Mouse (Mus musculus) embryonic facial prominence, embryonic 14.5 days (tissue): ENCODE results near the gene Gm36176. TPM values are rescaled to one million over a fixed set of nuclear protein-coding genes. Genes with fewer than 3 reads are reported as not detected.

ENCODE experiments used
- ATAC-seq: fragments of 200-750 bp; cut with Nextera tagmentation; 2 replicates; pipeline ENCODE4 v1.8.0; 2017; ENCODE audit warnings: low read depth, moderate number of reproducible peaks, moderate TSS enrichment
- DNase-seq: peaks from one replicate; pipeline ENCODE4 v3.0.0-alpha.2; 2015; ENCODE audit warnings: low spot score
- H3K27ac ChIP-seq: fragments of 300-500 bp; sonication (generic); replicated peaks from 2 replicates; pipeline ENCODE4 v1.5.1; 2014; ENCODE audit warnings: low read depth, mild to moderate bottlenecking, low read length, moderate library complexity
- H3K27me3 ChIP-seq: fragments of 300-500 bp; sonication (generic); replicated peaks from 2 replicates; pipeline ENCODE4 v1.6.1; 2014; ENCODE audit warnings: low read length; ENCODE audit not compliant: control insufficient read depth, insufficient read depth
- H3K36me3 ChIP-seq: fragments of 300-500 bp; sonication (generic); 2 replicates; pipeline ENCODE4 v1.6.1; 2014; ENCODE audit warnings: low read length, mixed read lengths; ENCODE audit not compliant: control insufficient read depth, insufficient read depth
- H3K4me1 ChIP-seq: fragments of 300-500 bp; sonication (generic); 2 replicates; pipeline ENCODE4 v1.6.1; 2014; ENCODE audit warnings: antibody characterized with exemption, low read length; ENCODE audit not compliant: control insufficient read depth, insufficient read depth
- H3K4me2 ChIP-seq: fragments of 300-500 bp; sonication (generic); 2 replicates; pipeline ENCODE4 v1.6.1; 2014; ENCODE audit warnings: low read depth, mild to moderate bottlenecking, low read length, moderate library complexity, mixed read lengths
- H3K4me3 ChIP-seq: fragments of 300-500 bp; sonication (generic); 2 replicates; pipeline ENCODE4 v1.5.1; 2014; ENCODE audit warnings: low read depth, mild to moderate bottlenecking, low read length
- H3K9ac ChIP-seq: fragments of 300-500 bp; sonication (generic); 2 replicates; pipeline ENCODE4 v1.6.1; 2014; ENCODE audit warnings: low read depth, mild to moderate bottlenecking, low read length, moderate library complexity, mixed read lengths
- H3K9me3 ChIP-seq: fragments of 300-500 bp; sonication (generic); 2 replicates; pipeline ENCODE4 v1.6.1; 2016; ENCODE audit warnings: low read length; ENCODE audit not compliant: control insufficient read depth
- WGBS: fragments of 180-500 bp; shearing (Covaris S2); extraction: QIAGEN DNeasy Blood & Tissue Kit; methylation state at CpG from one replicate; pipeline ENCODE4 v1.1.7; 2014; 5-methylcytosine and 5-hydroxymethylcytosine counted together
- polyA plus RNA-seq: library from polyadenylated mRNA; unstranded; fragments of >200 nt; fragmentation: Nextera tagmentation; extraction: Ambion mirVana; gene quantifications from 2 replicates; pipeline ENCODE4 v1.2.1, GENCODE M21; 2014

Gm36176 gene
- polyA plus RNA-seq, 1 experiment from 2014 or later: not detected

DNA sequence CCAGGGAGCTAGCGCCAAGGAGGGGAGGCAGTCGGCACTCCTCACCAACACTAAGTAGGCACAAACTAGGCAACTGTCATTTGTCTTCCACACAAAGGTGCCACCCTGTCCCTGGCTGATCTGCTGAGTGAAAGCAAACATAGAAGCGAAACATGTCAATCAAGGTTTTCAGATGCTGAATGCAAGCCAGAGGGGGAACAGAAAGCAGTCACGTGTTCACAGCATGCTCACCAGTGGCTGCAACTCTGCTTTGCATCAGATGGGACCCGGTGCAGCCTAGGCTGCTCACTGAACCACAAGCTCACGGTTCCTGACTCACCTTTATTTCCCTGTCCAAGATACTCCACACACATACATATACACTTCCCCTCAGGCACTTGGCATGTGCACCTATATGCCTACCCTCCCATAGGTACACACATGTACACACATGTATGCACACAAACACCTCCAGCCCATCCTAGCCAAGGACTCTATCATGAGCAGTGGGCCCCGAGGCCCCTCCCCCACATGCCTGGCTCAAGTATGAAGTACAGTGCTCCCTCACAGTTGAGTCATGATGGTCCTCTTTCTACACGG lies 44.5 kb downstream of the Gm36176 start:
- no peaks in the 10 kb centered on the region for H3K27me3 ChIP-seq
- H3K27ac ChIP-seq: no peak overlapping the region
- no peak overlapping the region for H3K9ac ChIP-seq
- no peaks in the 10 kb centered on the region for H3K9me3 ChIP-seq
- H3K4me3 ChIP-seq: no peak overlapping the region
- WGBS: 84% methylated on average over 8 of the region's 8 CpGs
- no peaks in the 10 kb centered on the region for H3K4me1 ChIP-seq
- no peak overlapping the region for H3K4me2 ChIP-seq
- ATAC-seq: no peak
- DNase-seq: no peak
- no peaks in the 10 kb centered on the region for H3K36me3 ChIP-seq

DNA sequence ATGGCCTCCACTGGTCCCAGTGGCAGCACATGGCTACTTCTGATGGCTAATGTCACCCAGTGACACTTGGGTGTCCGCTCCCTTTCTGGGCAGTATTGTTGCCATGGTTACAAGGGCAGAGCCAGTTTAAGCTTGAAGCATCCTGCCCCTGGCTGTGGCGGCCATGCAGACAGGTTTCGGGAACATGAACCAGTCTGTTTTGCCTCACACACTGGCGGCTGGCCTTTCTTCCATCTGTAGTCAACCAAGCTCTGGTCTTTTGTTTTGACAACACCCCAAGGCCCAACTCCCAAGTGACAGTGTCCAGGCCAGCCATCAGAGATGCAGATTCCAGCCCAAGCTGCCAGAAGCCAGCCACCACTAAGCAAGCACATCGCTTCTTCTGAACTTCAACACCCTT lies 49.0 kb downstream of the Gm36176 start:
- Histone ChIP-seq H3K27ac (no peak overlapping the region), H3K4me1 (no peaks in the 10 kb centered on the region), H3K27me3 (no peaks in the 10 kb centered on the region), H3K4me2 (no peak overlapping the region), H3K9me3 (no peaks in the 10 kb centered on the region), H3K9ac (no peak overlapping the region), H3K36me3 (no peaks in the 10 kb centered on the region), H3K4me3 (no peak overlapping the region)
- DNase-seq: no peak
- ATAC-seq: no peak
- 56% methylated on average over 5 of the region's 5 CpGs for WGBS

Other genes with a start within 250 kb of the Gm36176 start
- gene Sumo3, start 240.7 kb upstream of the Gm36176 start, polyA plus RNA-seq: 261 and 281 TPM in 2 replicates
- gene Gm49325, start 240.6 kb upstream of the Gm36176 start, polyA plus RNA-seq: 4.1 and 7.4 TPM in 2 replicates
- gene Ube2g2, start 224.5 kb upstream of the Gm36176 start, polyA plus RNA-seq: 66.1 and 69.5 TPM in 2 replicates
- 1.0 and 1.3 TPM in 2 replicates for gene Tspear, start 160.2 kb upstream of the Gm36176 start, polyA plus RNA-seq
- not detected in 2 replicates for gene Gm19402, start 156.0 kb upstream of the Gm36176 start, polyA plus RNA-seq
- gene Gm9508, start 149.6 kb upstream of the Gm36176 start, polyA plus RNA-seq: not detected in 2 replicates
- not detected in 2 replicates for gene Gm10272, start 140.2 kb upstream of the Gm36176 start, polyA plus RNA-seq
- 0.57 TPM in 1 of 2 replicates, not detected in the other for gene Gm10024, start 135.3 kb upstream of the Gm36176 start, polyA plus RNA-seq
- not detected in 2 replicates for gene Gm10142, start 131.0 kb upstream of the Gm36176 start, polyA plus RNA-seq
- gene Krtap12-1, start 126.2 kb upstream of the Gm36176 start, polyA plus RNA-seq: not detected in 2 replicates
- not detected in 2 replicates for gene Gm10100, start 120.3 kb upstream of the Gm36176 start, polyA plus RNA-seq
- gene Gm18596, start 104.2 kb upstream of the Gm36176 start, polyA plus RNA-seq: not detected in 2 replicates
- gene Gm9736, start 95.4 kb upstream of the Gm36176 start, polyA plus RNA-seq: not detected in 2 replicates
- gene Gm3233, start 87.1 kb upstream of the Gm36176 start, polyA plus RNA-seq: not detected in 2 replicates
- gene Gm3238, start 75.5 kb upstream of the Gm36176 start, polyA plus RNA-seq: not detected in 2 replicates
- not detected in 2 replicates for gene Gm7138, start 69.9 kb upstream of the Gm36176 start, polyA plus RNA-seq
- gene Gm3250, start 64.3 kb upstream of the Gm36176 start, polyA plus RNA-seq: not detected in 2 replicates
- gene Gm7137, start 58.6 kb upstream of the Gm36176 start, polyA plus RNA-seq: not detected in 2 replicates
- not detected in 2 replicates for gene Gm9639, start 51.7 kb upstream of the Gm36176 start, polyA plus RNA-seq
- not detected in 2 replicates for gene Gm19668, start 47.7 kb upstream of the Gm36176 start, polyA plus RNA-seq
- not detected in 2 replicates for gene Gm9507, start 35.0 kb upstream of the Gm36176 start, polyA plus RNA-seq
- not detected in 2 replicates for gene Gm2696, start 32.1 kb upstream of the Gm36176 start, polyA plus RNA-seq
- gene Krtap10-4, start 19.7 kb upstream of the Gm36176 start, polyA plus RNA-seq: not detected in 2 replicates
- gene Krtap10-10, start 10.9 kb upstream of the Gm36176 start, polyA plus RNA-seq: not detected in 2 replicates
- 0.33 TPM in 1 of 2 replicates, not detected in the other for gene Gm10318, start 6.1 kb downstream of the Gm36176 start, polyA plus RNA-seq
- 0.28 TPM in 1 of 2 replicates, not detected in the other for gene Gm3285, start 15.2 kb downstream of the Gm36176 start, polyA plus RNA-seq
- gene Lrrc3, start 55.7 kb downstream of the Gm36176 start, polyA plus RNA-seq: 3.7 and 4.2 TPM in 2 replicates
- gene Trpm2, start 123.8 kb downstream of the Gm36176 start, polyA plus RNA-seq: 0.41 and 1.4 TPM in 2 replicates
- 27.5 and 29.1 TPM in 2 replicates for gene 1810043G02Rik, start 131.7 kb downstream of the Gm36176 start, polyA plus RNA-seq
- gene Pfkl, start 163.3 kb downstream of the Gm36176 start, polyA plus RNA-seq: 87.0 and 114 TPM in 2 replicates
- gene Dnmt3l, start 195.1 kb downstream of the Gm36176 start, polyA plus RNA-seq: 0.25 TPM in 1 of 2 replicates, not detected in the other
- gene Aire, start 196.8 kb downstream of the Gm36176 start, polyA plus RNA-seq: 0.24 TPM in 1 of 2 replicates, not detected in the other
- gene Icosl, start 222.5 kb downstream of the Gm36176 start, polyA plus RNA-seq: 4.9 and 5.5 TPM in 2 replicates